Mouse (Mus musculus): Measurements from ENCODE around the gene Cacng8.

DNA sequence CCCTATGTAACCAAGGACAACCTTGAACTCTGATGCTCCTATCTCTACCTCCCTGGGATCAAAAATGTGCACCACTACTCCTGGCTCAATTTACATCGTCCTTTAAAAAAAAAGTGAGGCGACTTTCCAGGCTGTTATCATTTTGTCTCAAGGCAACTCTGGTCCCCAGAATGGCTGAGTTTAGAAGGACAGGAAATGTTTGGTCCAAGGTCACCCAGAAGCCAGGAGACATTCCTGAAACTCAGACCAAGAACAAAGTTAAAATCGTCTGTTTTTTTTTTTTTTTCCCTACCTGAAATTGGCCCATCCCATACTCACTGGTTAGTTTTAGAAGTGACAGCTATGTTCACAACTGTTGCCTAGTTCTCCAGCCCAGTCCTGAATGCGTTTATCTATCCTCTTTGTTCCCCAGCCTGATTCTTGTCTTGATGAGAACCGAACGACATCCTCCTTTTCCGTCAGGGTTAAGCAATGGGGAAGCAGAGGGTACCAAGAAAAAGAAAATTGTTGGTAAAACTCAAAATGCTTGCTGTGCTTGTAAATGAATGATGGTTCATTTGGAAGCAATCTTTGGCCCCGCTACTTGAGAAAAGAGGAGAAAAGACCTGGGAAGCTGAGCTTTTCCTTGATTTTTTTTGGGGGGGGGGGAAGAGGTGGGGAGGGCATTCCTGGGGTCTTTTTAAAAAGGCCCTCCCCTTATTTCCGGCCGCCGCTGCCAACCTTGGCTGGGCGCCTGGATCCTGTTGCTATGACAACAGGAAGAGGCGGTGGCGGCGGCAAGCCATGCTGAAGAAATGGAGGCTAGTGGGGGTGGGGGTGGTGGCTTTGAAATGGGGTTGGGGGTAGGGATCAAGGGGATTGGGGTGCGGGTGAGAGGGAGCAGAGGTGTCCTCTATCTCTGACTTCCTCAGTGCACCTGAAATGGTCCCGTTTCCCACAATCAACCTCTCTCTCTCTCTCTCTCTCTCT is 755 bp upstream of the Cacng8 start:
- no peak for TF ChIP-seq CTCF (IDR thresholded peaks at IDR 0.05; ENCODE audit: borderline replicate concordance, extremely low read depth, insufficient read depth, insufficient read length)
- no peak for TF ChIP-seq POLR2A (IDR thresholded peaks at IDR 0.05; ENCODE audit: borderline replicate concordance, extremely low read depth, insufficient read depth, insufficient read length, poor library complexity, severe bottlenecking)

Measured in brain, embryonic 14.5 days (tissue).